Mouse (Mus musculus): ENCODE data around the gene Npm1. TPM values are rescaled to one million over a fixed set of nuclear protein-coding genes. Genes with fewer than 3 reads are reported as not detected.

Gene Npm1
- total RNA-seq (2021): 100 to 1,000 TPM; 136 to 161 TPM
- polyA plus RNA-seq (2012; rRNA removed): 57.6 and 101 TPM in 2 replicates
- long read RNA-seq, transcript Npm1-201 (11 exons, 1,633 nt): major isoform, 63 of 66 reads
- long read RNA-seq, partial matches to known transcripts: 0 of 66 reads
- long read RNA-seq, other reads (novel, unspliced or antisense): 0 of 66 reads

GRCm38 (mm10) chr11:33162998-33163506, at the start of gene Npm1:
Gene Npm1 (minus strand): TSS chr11:33163206.
- intact Hi-C loops (cut with DNase I): loop anchor here (2.0 kb wide), 1 partner anchor 40 kb away; the partner anchor contains the start of gene Tlx3
- Histone ChIP-seq H3K27ac (peak within 1 kb of the TSS; percentile 95), H3K36me3 (ENCODE audit: control insufficient read depth, insufficient read depth, low read length) (peaks cover 15% of the 10 kb centered on the region), H3K4me1 (ENCODE audit: control insufficient read depth, insufficient read depth, low read length) (peaks cover 2% of the 10 kb centered on the region), H3K27me3 (ENCODE audit: control insufficient read depth, insufficient read depth, low read length) (no peaks in the 10 kb centered on the region), H3K79me2 (replicated peaks; ENCODE audit: control insufficient read depth, insufficient read depth, low read length) (no peaks in the 10 kb centered on the region), H3K4me3 (peak within 1 kb of the TSS; percentile 86), H3K9ac (ENCODE audit: low read depth, low read length) (peak within 1 kb of the TSS; percentile 81)
- peak; percentile 98 to 99 for DNase-seq
- TF ChIP-seq POLR2A (IDR thresholded peaks at IDR 0.05; ENCODE audit: insufficient read depth, low read depth, low read length) (peak; percentile 98), CTCF (IDR thresholded peaks at IDR 0.05) (no peak), EP300 (IDR thresholded peaks at IDR 0.05; ENCODE audit: insufficient read depth, low read depth, low read length) (peak; percentile 82)
- 4% methylated on average over 49 of the region's 49 CpGs for WGBS

GRCm38 (mm10) chr11:33207411-33207810, 44.4 kb upstream of the Npm1 start:
- no peak overlapping the region for H3K4me3 ChIP-seq
- no peak overlapping the region for H3K27ac ChIP-seq
- no peaks in the 10 kb centered on the region for H3K36me3 ChIP-seq (ENCODE audit: control insufficient read depth, insufficient read depth, low read length)
- no peaks in the 10 kb centered on the region for H3K4me1 ChIP-seq (ENCODE audit: control insufficient read depth, insufficient read depth, low read length)
- no peak for TF ChIP-seq EP300 (IDR thresholded peaks at IDR 0.05; ENCODE audit: insufficient read depth, low read depth, low read length)
- WGBS: 85% methylated on average over 2 of the region's 2 CpGs
- H3K9ac ChIP-seq (ENCODE audit: low read depth, low read length): no peak overlapping the region
- H3K27me3 ChIP-seq (ENCODE audit: control insufficient read depth, insufficient read depth, low read length): peaks cover 28% of the 10 kb centered on the region
- intact Hi-C loops (cut with DNase I): no loop called here
- DNase-seq: no peak
- H3K79me2 ChIP-seq (replicated peaks; ENCODE audit: control insufficient read depth, insufficient read depth, low read length): no peaks in the 10 kb centered on the region

GRCm38 (mm10) chr11:33204966-33205365, 42.0 kb upstream of the Npm1 start:
- intact Hi-C loops (cut with DNase I): no loop called here
- H3K36me3 ChIP-seq (ENCODE audit: control insufficient read depth, insufficient read depth, low read length): no peaks in the 10 kb centered on the region
- H3K4me3 ChIP-seq: no peak overlapping the region
- no peak for DNase-seq
- no peak overlapping the region for H3K9ac ChIP-seq (ENCODE audit: low read depth, low read length)
- H3K4me1 ChIP-seq (ENCODE audit: control insufficient read depth, insufficient read depth, low read length): no peaks in the 10 kb centered on the region
- H3K79me2 ChIP-seq (replicated peaks; ENCODE audit: control insufficient read depth, insufficient read depth, low read length): no peaks in the 10 kb centered on the region
- no peak overlapping the region for H3K27ac ChIP-seq
- WGBS: 34% methylated on average over 3 of the region's 3 CpGs
- peaks cover 48% of the 10 kb centered on the region for H3K27me3 ChIP-seq (ENCODE audit: control insufficient read depth, insufficient read depth, low read length)
- TF ChIP-seq EP300 (IDR thresholded peaks at IDR 0.05; ENCODE audit: insufficient read depth, low read depth, low read length): no peak
- no peak for TF ChIP-seq POLR2A (IDR thresholded peaks at IDR 0.05; ENCODE audit: insufficient read depth, low read depth, low read length)
- TF ChIP-seq CTCF (IDR thresholded peaks at IDR 0.05): no peak

- peaks cover 48% of the 10 kb centered on the region for H3K27me3 ChIP-seq (ENCODE audit: control insufficient read depth, insufficient read depth, low read length)
Measured at GRCm38 (mm10) chr11:33204329-33204705, 41.3 kb upstream of the Npm1 start.

GRCm38 (mm10) chr11:33203383-33204328, 40.6 kb upstream of the Npm1 start, which contains the start of gene Tlx3:
Gene Tlx3 (minus strand): TSS chr11:33203589.
- H3K79me2 ChIP-seq (replicated peaks; ENCODE audit: control insufficient read depth, insufficient read depth, low read length): no peaks in the 10 kb centered on the region
- H3K27me3 ChIP-seq (ENCODE audit: control insufficient read depth, insufficient read depth, low read length): peaks cover 52% of the 10 kb centered on the region
- no peaks in the 10 kb centered on the region for H3K36me3 ChIP-seq (ENCODE audit: control insufficient read depth, insufficient read depth, low read length)
- no peaks in the 10 kb centered on the region for H3K4me1 ChIP-seq (ENCODE audit: control insufficient read depth, insufficient read depth, low read length)
- TF ChIP-seq POLR2A (IDR thresholded peaks at IDR 0.05; ENCODE audit: insufficient read depth, low read depth, low read length): no peak
- TF ChIP-seq EP300 (IDR thresholded peaks at IDR 0.05; ENCODE audit: insufficient read depth, low read depth, low read length): no peak
- no peak for TF ChIP-seq CTCF (IDR thresholded peaks at IDR 0.05)
- no peak within 1 kb of the TSS for H3K4me3 ChIP-seq
- H3K27ac ChIP-seq: no peak within 1 kb of the TSS
- DNase-seq: peak; percentile 42 to 65
- WGBS: 3% methylated on average over 81 of the region's 81 CpGs
- intact Hi-C loops (cut with DNase I): loop anchor here (2.0 kb wide), 1 partner anchor 41 kb away; the partner anchor contains the start of gene Npm1
- no peak within 1 kb of the TSS for H3K9ac ChIP-seq (ENCODE audit: low read depth, low read length)

More at GRCm38 (mm10) chr11:33204329-33204705, 41.3 kb upstream of the Npm1 start:
- Histone ChIP-seq H3K79me2 (replicated peaks; ENCODE audit: control insufficient read depth, insufficient read depth, low read length) (no peaks in the 10 kb centered on the region), H3K4me3 (no peak overlapping the region), H3K9ac (ENCODE audit: low read depth, low read length) (no peak overlapping the region), H3K4me1 (ENCODE audit: control insufficient read depth, insufficient read depth, low read length) (no peaks in the 10 kb centered on the region), H3K36me3 (ENCODE audit: control insufficient read depth, insufficient read depth, low read length) (no peaks in the 10 kb centered on the region), H3K27ac (no peak overlapping the region)
- TF ChIP-seq EP300 (IDR thresholded peaks at IDR 0.05; ENCODE audit: insufficient read depth, low read depth, low read length) (no peak), POLR2A (IDR thresholded peaks at IDR 0.05; ENCODE audit: insufficient read depth, low read depth, low read length) (no peak), CTCF (IDR thresholded peaks at IDR 0.05) (no peak)
- no peak for DNase-seq
- intact Hi-C loops (cut with DNase I): no loop called here
- 4% methylated on average over 18 of the region's 18 CpGs for WGBS

Measured in heart, adult 2 months (tissue).